Mouse (Mus musculus) kidney, embryonic 16.5 days (tissue): Measurements from ENCODE around the gene Boc. TPM values are rescaled to one million over a fixed set of nuclear protein-coding genes. Genes with fewer than 3 reads are reported as not detected.

ENCODE experiments used
- ATAC-seq: fragments of 200-750 bp; cut with Nextera tagmentation; 2 replicates; pipeline ENCODE4 v1.8.0; 2017; ENCODE audit warnings: moderate TSS enrichment; ENCODE audit not compliant: low FRiP score, low TSS enrichment
- H3K27ac ChIP-seq: fragments of 300-500 bp; sonication (generic); 2 replicates; pipeline ENCODE4 v1.5.1; 2014; ENCODE audit warnings: low read length
- H3K27me3 ChIP-seq: fragments of 300-500 bp; sonication (generic); 2 replicates; pipeline ENCODE4 v1.6.1; 2014; ENCODE audit warnings: low read length, control low read depth, mixed read lengths; ENCODE audit not compliant: insufficient read depth
- H3K36me3 ChIP-seq: fragments of 300-500 bp; sonication (generic); 2 replicates; pipeline ENCODE4 v1.6.1; 2014; ENCODE audit warnings: low read length, control low read depth, mixed read lengths; ENCODE audit not compliant: insufficient read depth
- H3K4me1 ChIP-seq: fragments of 300-500 bp; sonication (generic); 2 replicates; pipeline ENCODE4 v1.6.1; 2014; ENCODE audit warnings: low read length, control low read depth, mixed read lengths; ENCODE audit not compliant: insufficient read depth
- H3K4me2 ChIP-seq: fragments of 300-500 bp; sonication (generic); replicated peaks from 2 replicates; pipeline ENCODE4 v1.6.1; 2014; ENCODE audit warnings: low read depth, low read length
- H3K4me3 ChIP-seq: fragments of 300-500 bp; sonication (generic); 2 replicates; pipeline ENCODE4 v1.5.1; 2014; ENCODE audit warnings: mild to moderate bottlenecking, low read length
- H3K9ac ChIP-seq: fragments of 300-500 bp; sonication (generic); replicated peaks from 2 replicates; pipeline ENCODE4 v1.6.1; 2014; ENCODE audit warnings: low read length
- H3K9me3 ChIP-seq: fragments of 300-500 bp; sonication (generic); 2 replicates; pipeline ENCODE4 v1.6.1; 2016; ENCODE audit warnings: low read length, control low read depth
- WGBS: fragments of 180-500 bp; shearing (Covaris S2); extraction: QIAGEN DNeasy Blood & Tissue Kit; methylation state at CpG from one replicate; pipeline ENCODE4 v1.1.7; 2014; 5-methylcytosine and 5-hydroxymethylcytosine counted together
- polyA plus RNA-seq: library from polyadenylated mRNA; unstranded; fragments of >200 nt; fragmentation: Nextera tagmentation; extraction: Ambion mirVana; gene quantifications from 2 replicates; pipeline ENCODE4 v1.2.1, GENCODE M21; 2015

The Boc gene
- polyA plus RNA-seq, 1 experiment from 2014 or later: 23.2 TPM

- Histone ChIP-seq H3K27me3 (no peaks in the 10 kb centered on the region), H3K4me1 (peaks cover 62% of the 10 kb centered on the region), H3K9ac (no peak overlapping the region), H3K4me2 (no peak overlapping the region; the same call in 1 of the 2 replicates), H3K4me3 (no peak overlapping the region), H3K36me3 (no peaks in the 10 kb centered on the region), H3K27ac (no peak overlapping the region), H3K9me3 (no peaks in the 10 kb centered on the region)
- 43% methylated on average over 8 of the region's 8 CpGs for WGBS
- ATAC-seq: no peak
Observed at GRCm38 (mm10) chr16:44553861-44554260, 4.8 kb downstream of the Boc start.

- Histone ChIP-seq H3K4me1 (peaks cover 62% of the 10 kb centered on the region), H3K4me2 (no peak overlapping the region), H3K9me3 (no peaks in the 10 kb centered on the region), H3K4me3 (no peak overlapping the region), H3K27ac (no peak overlapping the region), H3K9ac (no peak overlapping the region), H3K27me3 (no peaks in the 10 kb centered on the region), H3K36me3 (no peaks in the 10 kb centered on the region; the same call in 1 of the 2 replicates)
- ATAC-seq: no peak
- WGBS: 75% methylated on average over 5 of the region's 5 CpGs
Observed at GRCm38 (mm10) chr16:44552726-44553125, 6.0 kb downstream of the Boc start.

- Histone ChIP-seq H3K9ac (peak overlapping the region; percentile 24; the same call in 1 of the 2 replicates), H3K27ac (0 out of 2 replicates have a peak overlapping the region, but pooled peaks have one; percentile 25), H3K9me3 (no peaks in the 10 kb centered on the region), H3K4me1 (peaks cover 65% of the 10 kb centered on the region), H3K4me3 (no peak overlapping the region), H3K4me2 (no peak overlapping the region), H3K27me3 (no peaks in the 10 kb centered on the region), H3K36me3 (no peaks in the 10 kb centered on the region; the same call in 1 of the 2 replicates)
- 63% methylated on average over 2 of the region's 2 CpGs for WGBS
- no peak for ATAC-seq
Observed at GRCm38 (mm10) chr16:44552036-44552435, 6.7 kb downstream of the Boc start.

GRCm38 (mm10) chr16:44551491-44551890 is 7.2 kb downstream of the Boc start:
- no peak for ATAC-seq
- Histone ChIP-seq H3K36me3 (no peaks in the 10 kb centered on the region; the same call in 1 of the 2 replicates), H3K9me3 (no peaks in the 10 kb centered on the region), H3K4me1 (peaks cover 66% of the 10 kb centered on the region), H3K27ac (no peak overlapping the region), H3K4me3 (no peak overlapping the region), H3K27me3 (no peaks in the 10 kb centered on the region), H3K9ac (no peak overlapping the region), H3K4me2 (no peak overlapping the region)
- 62% methylated on average over 5 of the region's 5 CpGs for WGBS

GRCm38 (mm10) chr16:44550843-44551242 is 7.9 kb downstream of the Boc start:
- ATAC-seq: no peak
- WGBS: 24% methylated on average over 5 of the region's 5 CpGs
- Histone ChIP-seq H3K36me3 (no peaks in the 10 kb centered on the region; the same call in 1 of the 2 replicates), H3K9me3 (no peaks in the 10 kb centered on the region), H3K27ac (no peak overlapping the region), H3K4me3 (no peak overlapping the region), H3K9ac (peak overlapping the region; percentile 36; the same call in 1 of the 2 replicates), H3K27me3 (no peaks in the 10 kb centered on the region), H3K4me2 (no peak overlapping the region), H3K4me1 (peaks cover 67% of the 10 kb centered on the region)

GRCm38 (mm10) chr16:44549867-44550679 is 8.6 kb downstream of the Boc start:
- H3K4me1 ChIP-seq: peaks cover 72% of the 10 kb centered on the region
- no peaks in the 10 kb centered on the region for H3K27me3 ChIP-seq
- H3K9ac ChIP-seq: no peak overlapping the region
- no peaks in the 10 kb centered on the region; the same call in 1 of the 2 replicates for H3K36me3 ChIP-seq
- H3K4me2 ChIP-seq: no peak overlapping the region
- no peak overlapping the region for H3K27ac ChIP-seq
- WGBS: 29% methylated on average over 7 of the region's 7 CpGs
- ATAC-seq: no peak
- H3K4me3 ChIP-seq: no peak overlapping the region
- H3K9me3 ChIP-seq: no peaks in the 10 kb centered on the region

GRCm38 (mm10) chr16:44549381-44549780 is 9.3 kb downstream of the Boc start:
- Histone ChIP-seq H3K36me3 (no peaks in the 10 kb centered on the region; the same call in 1 of the 2 replicates), H3K9ac (no peak overlapping the region), H3K4me3 (no peak overlapping the region), H3K4me2 (no peak overlapping the region), H3K27me3 (no peaks in the 10 kb centered on the region), H3K27ac (no peak overlapping the region), H3K4me1 (peaks cover 76% of the 10 kb centered on the region), H3K9me3 (no peaks in the 10 kb centered on the region)
- no peak for ATAC-seq
- WGBS: 60% methylated on average over 6 of the region's 6 CpGs

- 93% methylated on average over 1 of the region's 1 CpGs for WGBS
- Histone ChIP-seq H3K36me3 (no peaks in the 10 kb centered on the region; the same call in 1 of the 2 replicates), H3K4me1 (peaks cover 74% of the 10 kb centered on the region)
Observed at GRCm38 (mm10) chr16:44547976-44548375, 10.7 kb downstream of the Boc start.

GRCm38 (mm10) chr16:44546831-44547230 is 11.9 kb downstream of the Boc start:
- ATAC-seq: no peak
- Histone ChIP-seq H3K9me3 (no peaks in the 10 kb centered on the region), H3K27me3 (no peaks in the 10 kb centered on the region), H3K9ac (no peak overlapping the region), H3K27ac (no peak overlapping the region), H3K4me3 (no peak overlapping the region), H3K4me2 (no peak overlapping the region), H3K36me3 (no peaks in the 10 kb centered on the region; the same call in 1 of the 2 replicates), H3K4me1 (peaks cover 75% of the 10 kb centered on the region)
- WGBS: 53% methylated on average over 8 of the region's 8 CpGs

More at GRCm38 (mm10) chr16:44547976-44548375, 10.7 kb downstream of the Boc start:
- H3K27ac ChIP-seq: no peak overlapping the region
- H3K9ac ChIP-seq: no peak overlapping the region
- H3K27me3 ChIP-seq: no peaks in the 10 kb centered on the region
- no peak for ATAC-seq
- no peak overlapping the region for H3K4me2 ChIP-seq
- H3K4me3 ChIP-seq: no peak overlapping the region
- H3K9me3 ChIP-seq: no peaks in the 10 kb centered on the region

GRCm38 (mm10) chr16:44545939-44546338 is 12.8 kb downstream of the Boc start:
- Histone ChIP-seq H3K9ac (no peak overlapping the region), H3K27ac (no peak overlapping the region), H3K4me2 (no peak overlapping the region), H3K4me1 (peaks cover 74% of the 10 kb centered on the region), H3K27me3 (no peaks in the 10 kb centered on the region), H3K36me3 (no peaks in the 10 kb centered on the region; the same call in 1 of the 2 replicates), H3K4me3 (no peak overlapping the region), H3K9me3 (no peaks in the 10 kb centered on the region)
- no peak for ATAC-seq
- WGBS: 78% methylated on average over 2 of the region's 2 CpGs
